Mouse (Mus musculus) adrenal gland, adult 2 months (tissue): ENCODE measurements at regions not wholly inside any gene's neighbourhood (a gene's known extent, or its start where the extent isn't known, plus 50 kb on each side); places are given as distances from the start of the nearest gene placed in this dataset.
A peak's percentile ranks its signal among the peaks of the same experiment; 100 is the strongest.

ENCODE experiments used
- DNase-seq: peaks from one replicate; pipeline ENCODE4 v3.0.0; 2021

DNA sequence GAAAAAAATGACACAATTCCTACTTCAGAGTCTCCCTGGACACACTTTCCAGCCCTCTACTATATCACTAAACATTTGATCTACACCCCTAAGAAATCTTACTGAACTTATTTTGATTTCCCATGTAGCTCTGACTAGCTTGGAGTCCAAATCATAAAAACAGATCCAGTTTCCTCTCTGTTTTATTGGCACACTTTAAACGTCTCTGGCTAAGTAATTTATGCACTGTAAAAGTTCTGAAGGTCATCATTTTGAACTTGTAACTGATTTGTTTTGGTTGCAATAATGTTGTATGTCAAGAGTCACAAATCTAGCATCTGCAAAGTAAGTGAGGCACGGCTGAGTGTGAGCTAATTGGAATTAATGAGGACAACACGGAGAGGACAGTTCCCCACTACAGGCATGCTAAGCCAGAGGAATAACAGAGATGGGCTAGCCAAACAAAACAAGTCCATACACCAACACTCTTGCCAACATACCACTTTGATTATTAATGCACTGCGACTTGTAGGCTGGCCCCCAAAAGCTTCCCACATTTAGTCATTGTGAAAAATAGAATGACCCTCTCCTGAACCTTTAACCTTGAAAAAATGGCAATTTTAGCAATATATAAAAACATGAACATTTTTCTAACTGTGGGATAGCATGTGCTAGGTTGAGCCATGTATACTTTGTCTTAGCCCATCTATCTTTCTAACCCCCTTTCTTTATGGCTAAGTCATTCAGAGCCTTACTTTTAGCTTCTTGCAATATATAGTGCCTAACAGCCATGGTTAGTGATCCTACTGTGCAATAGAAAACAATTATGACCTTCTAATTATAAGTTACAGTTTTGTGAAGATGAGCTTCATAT is 399.3 kb upstream of the Mpdz start:
- no peak for DNase-seq

DNA sequence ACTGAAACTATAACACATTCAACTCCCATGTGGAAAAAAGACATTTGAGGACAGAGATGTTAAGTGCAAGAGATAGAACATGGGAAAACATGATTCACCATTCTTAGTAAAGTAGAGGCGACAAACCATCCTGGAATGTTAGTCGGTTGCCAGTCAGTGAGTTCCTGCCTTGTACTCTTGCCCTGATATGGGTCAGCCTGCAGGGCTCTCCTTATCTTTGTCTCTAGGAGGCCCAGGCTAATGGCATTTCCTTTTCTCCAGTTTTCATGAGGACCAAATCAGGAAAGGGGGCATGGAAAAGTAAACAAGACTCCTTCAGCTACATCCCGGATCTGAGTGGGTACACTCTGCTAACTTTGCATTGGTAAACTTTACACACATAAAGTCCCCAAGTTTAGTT is 387.4 kb upstream of the Mpdz start:
- peak; percentile 13 for DNase-seq

DNA sequence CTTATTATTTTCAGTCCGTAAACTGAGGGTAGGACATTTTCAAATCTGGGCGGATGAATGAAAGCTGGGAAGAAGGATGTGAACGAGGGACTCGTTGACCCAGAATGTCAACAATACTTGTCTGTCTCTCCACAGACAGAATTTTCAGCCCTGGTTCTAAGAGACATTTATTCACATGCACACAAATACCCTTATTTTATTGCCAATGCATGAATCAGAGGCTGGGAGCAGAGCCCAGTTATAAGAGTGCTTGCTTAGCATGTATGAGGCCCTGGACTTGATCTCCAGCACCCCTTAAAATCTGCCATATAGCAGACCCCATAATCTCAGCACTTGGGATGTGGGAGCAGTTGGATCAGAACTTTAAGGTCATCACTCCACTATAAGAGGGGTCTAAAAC is 384.8 kb upstream of the Mpdz start:
- DNase-seq, result no peak

DNA sequence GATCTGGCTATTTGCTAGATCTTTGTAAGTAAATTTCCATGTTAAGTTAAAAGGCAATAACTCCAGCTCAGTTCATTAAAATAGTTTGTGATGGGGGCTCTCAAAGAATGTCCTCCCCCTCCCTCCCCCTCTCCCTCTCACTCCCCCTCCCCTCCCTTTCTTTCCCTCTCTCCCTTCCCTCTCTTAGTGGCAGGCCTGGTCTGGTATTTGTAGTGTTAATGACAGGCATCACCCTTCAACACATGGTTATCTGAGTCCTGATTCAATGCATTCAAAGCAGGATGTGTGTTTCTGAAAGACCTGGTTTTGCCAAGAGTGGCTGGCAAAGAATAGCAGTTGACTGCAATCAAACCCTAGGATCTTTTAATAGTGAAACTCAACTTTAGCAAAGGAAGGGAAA is 383.4 kb upstream of the Mpdz start:
- DNase-seq, result no peak

DNA sequence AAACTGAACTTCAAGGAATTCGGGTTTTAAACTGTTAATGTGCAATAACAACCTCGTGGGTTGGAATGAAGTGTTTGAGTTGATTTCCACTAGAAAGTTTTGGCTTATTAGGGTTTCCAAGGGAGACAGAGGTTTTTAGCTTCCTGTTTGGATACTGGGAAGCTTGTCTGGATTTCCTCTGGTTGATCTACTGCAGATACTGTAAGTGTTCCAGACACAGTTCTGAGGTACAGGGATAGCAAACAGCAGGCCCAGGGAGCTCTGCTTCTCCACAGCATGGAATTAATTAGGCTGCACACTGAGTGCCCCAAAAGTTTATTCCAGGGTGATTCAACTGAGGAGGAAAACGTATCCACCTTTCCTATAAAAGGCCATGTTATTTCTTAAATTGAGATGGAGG is 381.0 kb upstream of the Mpdz start:
- DNase-seq, result no peak

DNA sequence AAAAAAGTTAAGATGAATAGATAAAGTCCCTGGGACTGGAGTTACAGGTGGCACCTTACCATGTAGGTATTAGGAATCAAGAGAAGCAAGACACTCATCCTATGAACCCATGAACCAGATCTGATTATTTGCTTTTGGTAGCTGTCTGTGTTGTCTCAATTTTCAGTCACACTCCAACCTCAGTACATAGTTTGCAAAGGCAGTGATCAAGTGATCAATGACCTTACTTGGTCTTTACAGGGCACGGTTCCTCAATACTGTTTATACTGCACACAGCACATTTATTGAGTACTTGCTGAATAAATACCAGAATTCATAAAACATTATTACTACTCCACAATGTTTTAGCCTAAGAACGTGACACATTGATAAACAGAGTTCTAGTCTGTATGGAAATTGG is 346.7 kb upstream of the Mpdz start:
- DNase-seq, result no peak

DNA sequence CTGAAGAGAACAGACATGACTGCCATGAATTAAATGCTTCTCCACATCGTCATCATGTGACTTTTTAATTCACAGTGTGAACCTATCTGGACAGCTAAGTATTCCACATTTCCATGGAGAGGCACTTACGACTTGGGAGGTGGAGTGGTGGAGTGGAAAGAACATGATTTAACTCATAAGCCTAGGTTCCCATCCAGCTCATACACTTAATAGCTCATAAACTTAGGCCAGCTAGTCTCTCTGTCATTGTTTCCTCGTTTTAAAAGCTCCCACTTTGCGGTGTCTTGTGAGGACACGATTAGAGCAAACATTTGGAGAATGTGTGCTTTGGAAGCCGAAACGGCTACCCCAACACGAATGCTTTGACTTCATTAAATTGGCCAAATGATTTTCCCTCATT is 346.0 kb upstream of the Mpdz start:
- no peak for DNase-seq

DNA sequence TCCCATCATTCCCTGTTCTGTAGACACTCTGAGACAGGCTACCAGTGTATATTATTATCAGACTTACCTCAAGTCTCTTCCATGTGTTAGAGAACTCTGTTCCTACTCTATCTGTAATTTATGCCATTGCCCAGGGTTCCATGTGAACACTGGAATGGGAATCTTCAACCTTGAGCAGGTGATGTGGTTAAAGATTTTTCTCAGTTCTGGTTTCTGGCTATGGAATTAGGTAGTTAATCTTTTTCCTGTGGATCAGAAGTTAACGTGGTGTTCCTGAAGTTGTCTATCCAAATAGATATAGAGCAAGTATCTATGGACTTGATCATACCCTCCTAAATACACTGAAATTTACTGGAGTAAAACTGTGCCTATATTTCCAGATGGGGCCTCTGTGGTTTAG is 339.4 kb upstream of the Mpdz start:
- DNase-seq, result no peak

DNA sequence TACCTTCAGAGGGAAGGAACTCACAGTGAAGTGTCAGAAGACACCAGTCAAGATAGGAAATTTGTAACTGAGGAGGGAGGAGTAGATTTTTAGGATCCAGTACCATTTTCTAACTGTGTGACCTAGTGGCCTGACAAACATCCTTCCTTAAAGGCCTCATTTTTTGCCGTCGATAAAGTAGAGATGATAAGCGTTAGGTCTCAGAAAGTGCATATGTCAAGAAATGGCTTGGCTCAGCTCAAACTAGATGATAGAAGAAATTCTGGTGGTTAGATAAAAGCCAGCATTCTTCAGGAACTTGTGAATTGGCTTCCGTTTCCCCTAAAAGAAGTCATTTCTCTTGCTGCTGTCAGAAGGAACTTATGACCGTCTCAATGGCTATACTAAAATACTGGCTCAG is 324.1 kb upstream of the Mpdz start:
- no peak for DNase-seq

DNA sequence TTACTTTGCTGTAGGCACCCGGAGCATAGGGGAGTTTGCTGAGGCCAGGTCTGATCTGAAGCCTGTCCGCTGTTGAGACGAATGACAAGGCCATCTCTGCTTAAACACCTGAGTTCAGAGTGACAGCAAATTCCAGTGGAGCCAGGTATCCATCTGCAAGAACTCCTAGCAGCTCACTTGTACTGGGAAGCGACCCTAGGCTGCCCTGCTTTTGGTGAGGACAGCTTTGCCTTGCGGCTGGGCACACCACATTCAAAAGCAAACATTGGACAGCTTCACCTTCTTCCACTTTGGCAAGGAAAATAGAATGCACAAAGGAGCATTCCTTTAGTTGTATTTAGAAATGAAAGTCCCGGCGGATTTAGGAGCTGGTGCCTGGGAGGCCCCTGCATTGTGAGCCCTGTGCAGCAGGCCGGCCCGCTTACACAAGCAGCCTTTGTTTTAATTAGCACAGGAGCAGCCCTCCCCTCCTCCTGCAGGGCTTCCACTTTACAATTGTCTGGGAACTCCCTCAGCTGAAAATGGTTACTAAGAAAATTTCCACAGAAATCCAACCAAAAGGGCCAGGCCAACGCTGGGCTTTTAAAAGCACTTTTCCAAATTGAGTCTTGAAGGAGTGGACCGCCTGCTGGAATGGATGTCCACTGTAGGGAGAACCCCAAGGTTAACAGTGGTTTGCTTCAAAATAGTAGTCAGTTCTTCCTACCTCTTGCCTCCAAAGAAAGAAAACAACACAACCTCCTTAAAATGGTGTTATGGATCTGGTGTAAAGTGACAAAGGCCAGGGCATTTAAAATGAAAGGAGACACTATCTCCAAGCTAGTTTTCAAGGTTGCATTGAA is 321.6 kb upstream of the Mpdz start:
- DNase-seq, result no peak

DNA sequence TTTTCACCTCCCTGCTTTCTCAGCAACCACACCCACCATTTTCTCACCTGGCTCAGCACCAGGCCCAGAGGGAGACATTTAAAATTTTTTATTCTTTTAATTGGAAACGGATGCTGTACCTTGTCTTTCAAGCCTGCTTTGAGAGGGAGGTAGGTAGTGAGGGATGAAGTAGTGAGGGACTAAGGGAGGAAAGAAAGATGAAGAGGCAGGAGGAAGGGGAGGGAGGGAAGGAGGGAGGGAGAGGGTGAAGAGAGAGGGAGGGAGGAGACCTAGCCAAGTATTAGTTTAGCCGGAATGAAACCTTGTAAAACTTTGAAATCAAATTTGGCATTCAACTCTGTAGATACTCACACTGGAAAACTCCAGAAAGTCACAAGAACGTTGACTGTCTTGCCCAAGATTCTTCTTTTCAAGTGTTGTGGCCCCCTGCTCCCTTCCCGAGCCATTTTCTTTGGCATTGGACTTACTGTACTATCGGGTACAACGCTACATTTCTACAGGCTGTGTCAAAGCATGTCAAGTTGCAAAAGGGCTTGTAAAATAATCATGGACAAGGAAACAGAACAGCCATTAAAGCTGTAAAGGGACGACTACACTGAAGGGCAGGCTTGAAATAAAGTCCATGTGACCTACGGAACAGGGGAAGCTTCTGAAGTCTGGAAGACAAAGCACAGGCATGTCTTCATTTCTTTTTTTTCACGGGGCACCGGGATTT is 320.9 kb upstream of the Mpdz start:
- DNase-seq, result no peak

DNA sequence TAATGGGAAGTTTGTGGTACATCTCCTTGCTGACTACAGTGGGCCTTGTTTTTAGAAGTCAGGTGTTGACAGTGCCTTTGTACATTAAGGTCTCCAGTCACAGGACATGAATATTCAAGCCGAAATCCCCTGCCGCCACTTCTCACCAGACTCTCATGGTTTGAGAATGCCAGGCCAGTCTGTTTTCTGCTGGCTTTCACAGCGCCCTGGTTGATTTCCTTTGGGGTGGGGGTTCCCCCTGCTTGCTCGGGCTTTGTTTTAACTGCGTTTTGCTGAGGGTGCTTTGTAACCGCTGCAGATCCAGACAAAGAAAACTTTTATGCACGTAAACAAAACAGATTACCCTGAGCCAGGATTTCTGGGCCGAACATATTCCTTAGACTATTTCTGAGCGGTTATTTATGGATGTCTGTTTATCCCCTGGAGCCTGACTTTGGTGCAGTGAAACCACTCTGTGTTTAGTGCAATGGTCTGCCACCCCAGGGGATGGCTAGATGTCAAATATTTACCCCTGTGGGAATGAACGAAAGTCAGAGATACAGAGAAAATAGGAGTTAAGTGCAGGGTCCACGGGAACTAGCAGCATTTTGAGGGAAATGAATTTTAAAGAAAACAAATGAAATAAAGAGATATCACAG is 320.1 kb upstream of the Mpdz start:
- no peak for DNase-seq

DNA sequence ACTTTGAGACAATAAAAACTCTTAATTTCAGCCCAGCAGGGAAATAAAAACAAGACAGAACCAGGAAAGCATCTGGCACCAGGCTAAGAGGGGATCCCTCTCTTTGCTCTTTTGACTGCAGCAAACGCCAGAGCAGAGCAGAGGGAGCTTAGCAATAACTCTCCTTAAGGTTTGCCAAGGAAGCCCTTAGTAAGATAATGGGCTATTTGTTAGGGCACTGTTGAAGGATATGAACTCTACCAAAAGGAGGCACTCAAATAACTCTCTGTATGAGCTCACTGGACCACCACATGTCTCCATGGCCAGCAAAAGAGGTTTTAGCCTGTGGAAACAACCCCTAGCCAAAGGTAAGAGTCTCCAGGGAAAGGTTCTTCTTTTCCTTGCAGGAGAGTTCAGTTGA is 315.3 kb upstream of the Mpdz start:
- DNase-seq, result no peak

DNA sequence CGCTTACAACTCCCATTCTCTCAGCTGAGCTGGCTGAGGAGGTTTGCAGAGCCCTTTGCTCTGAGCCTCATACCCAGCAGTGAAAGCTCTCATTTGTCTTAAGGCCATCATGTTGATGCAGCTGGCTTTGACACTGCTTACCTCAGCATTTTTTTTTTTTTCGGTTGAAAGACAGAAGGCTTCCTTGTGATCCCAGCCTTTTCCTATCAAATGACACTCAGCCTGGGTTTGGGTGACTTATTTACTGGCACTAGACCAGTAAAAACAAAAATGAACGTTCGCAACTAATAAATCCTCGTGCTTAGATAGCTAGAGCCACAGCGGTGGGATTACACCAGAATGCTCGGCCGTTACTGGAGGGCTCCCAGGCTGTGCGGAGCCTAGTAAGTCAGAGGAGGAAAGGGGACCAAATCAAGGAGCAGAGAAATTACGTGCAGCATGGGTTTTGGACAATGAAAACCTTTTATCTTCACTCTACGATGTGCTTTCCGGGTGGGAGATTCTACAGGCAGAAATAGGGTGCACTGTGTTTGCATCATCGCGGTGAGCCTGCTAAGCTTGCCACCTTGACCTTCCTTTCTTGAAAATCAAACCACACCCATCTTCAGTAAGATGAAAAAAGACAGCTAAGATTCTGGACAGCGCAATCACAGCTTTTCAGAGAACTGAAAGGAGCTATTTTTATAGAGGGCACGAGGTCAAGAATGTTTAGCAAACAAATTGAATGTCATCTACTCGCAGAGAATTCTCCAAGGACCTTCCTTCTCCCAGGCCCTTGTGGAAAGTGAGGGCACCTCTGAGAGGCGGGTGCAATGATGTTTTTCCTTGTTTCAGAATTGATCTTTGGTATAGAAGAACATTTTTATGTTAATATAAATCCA is 302.3 kb upstream of the Mpdz start:
- peak; percentile 45 for DNase-seq

DNA sequence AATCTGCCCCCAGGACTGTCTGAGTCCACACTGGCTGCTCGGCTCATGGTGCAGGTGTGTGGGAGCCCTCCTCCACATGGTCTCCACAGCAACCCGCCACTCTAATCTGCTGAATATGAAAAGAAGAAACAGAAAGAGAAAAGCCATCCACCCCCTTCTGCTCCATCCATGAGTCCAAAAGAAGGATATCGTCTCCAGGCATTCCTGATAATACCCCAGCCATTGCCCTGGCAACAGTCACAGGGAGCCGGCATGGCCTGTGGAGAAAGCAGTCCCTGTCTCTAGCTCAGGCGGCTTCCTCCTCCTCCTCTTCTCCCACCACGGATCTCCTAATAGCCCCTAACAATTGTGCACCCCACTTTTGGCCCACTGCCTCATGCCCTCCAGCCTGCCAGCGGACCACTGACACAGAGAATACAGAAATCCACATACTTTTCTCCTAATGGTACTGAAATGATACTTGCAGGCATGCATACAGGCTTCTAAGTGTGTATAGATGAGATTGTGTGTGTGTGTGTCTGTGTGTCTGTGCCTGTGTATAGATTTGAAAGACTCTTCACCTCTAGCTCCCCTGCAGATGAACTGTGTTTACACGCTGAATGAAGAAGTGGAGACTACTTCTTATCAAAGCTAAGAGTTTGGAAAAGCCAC is 301.5 kb upstream of the Mpdz start:
- no peak for DNase-seq

DNA sequence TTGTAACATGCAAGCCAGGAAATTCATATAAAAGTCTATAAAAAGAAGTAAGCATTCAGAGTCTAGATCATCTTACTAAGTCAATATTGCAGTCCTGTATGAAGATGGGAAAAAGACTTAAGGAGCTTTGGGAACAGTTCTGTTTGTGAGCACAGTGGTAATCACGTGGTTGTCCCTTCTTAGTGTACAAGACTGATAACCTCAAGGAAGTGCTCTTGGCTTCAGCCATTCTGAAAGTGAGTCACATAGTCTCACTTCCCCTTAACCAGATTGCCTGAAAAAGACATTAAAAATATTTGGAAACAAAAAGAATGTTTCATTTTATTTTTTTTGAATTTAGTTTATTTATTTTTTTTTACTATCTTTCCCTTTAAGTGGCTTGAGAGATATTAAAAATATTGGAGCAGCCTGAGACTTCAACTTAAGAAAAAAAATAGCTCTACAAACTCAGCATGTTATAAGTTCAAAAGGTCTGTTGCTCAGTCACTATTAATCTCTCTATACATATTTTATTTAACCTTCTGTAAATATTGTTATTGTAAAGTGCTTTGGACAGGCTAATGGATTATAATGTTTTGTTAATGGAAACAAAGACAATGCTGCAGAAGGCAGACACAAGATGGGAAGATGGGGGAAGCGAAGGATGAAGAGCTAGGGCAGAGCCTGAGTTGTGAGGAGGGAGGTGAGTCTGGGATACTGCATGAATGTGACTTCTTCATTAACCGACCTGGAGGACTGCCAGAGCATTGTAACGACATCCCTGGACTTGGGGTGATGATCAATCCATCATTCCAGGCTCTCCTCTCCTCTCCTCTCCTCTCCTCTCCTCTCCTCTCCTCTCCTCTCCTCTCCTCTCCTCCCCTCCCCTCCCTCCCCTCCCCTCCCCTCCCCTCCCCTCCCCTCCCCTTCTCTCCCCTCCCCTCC is 300.2 kb upstream of the Mpdz start:
- no peak for DNase-seq

DNA sequence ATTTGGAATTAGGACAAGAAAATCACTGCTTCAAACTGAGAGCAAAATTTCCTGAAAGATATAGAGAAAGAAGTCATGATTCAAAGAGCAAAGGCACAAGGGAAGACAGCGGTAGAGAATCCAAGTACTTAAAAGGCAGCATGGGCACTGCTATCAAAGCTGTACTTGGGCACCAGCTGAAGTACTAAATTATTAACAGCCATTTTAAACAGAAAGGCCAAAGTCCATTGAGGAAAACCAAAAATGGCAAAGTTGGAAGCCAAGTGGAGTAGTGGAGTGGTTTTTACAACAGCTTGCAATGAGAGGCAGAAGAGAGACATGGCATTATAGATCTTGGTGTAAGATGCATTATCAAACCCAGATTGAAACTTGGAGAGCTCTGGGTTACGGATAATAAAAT is 291.8 kb upstream of the Mpdz start:
- DNase-seq, result no peak

DNA sequence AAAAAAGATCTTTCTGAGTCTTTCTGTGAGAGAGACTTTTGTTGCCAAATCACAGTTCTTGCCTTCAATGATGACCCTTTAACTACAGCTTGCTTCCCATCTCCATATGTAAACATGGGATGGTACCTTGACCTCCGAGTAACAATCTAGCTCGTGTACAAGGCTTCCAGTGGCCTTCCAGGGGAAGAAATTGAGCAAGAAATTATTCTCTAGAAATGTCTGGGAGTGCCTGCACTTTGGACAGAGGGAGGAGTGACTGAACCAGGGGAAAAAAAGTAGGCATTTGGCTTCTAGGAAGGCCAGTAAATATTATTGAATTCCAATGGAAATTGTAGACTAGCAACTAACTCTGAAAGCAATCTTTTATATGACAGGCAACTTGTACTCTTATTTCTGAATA is 287.8 kb upstream of the Mpdz start:
- DNase-seq, result no peak

DNA sequence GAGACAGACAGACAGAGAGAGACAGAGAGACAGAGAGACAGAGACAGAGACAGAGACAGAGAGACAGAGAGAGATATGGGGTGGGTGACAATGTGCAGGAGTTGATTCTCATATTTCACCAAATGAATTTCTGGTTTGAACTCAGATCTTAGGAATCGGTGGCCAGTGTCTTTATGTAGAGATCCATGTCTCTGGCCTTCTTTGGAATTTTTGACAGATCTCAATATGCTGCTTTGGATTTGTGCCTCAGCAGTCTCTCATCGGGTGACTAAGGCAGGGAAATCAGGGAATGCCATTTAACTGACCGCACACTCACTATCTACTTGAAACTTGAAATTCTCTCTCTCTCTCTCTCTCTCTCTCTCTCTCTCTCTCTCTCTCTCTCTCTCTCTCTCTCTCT is 286.3 kb upstream of the Mpdz start:
- no peak for DNase-seq
